ENCODE assay signal across 24 mouse cellular contexts in the genomic region with DNA sequence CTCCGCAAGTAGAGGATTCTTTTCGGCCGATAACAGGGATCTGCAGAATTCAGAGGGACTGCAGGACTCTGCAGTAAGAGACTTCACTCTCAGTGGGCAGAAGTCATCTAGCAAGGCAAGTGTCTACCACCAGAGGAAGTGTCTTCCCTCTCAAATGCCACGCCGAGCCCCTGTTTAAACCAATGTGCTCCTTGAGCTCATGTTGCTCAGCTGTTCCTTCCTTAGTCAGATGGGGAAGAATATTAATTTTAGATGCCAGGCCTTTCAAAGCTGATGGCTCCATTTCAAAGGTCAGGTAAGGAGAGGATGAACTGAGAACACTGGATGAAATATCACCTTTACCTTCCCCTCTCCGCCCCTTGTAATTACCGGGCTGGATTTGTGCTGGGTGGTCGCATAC. TPM values are rescaled to one million over a fixed set of nuclear protein-coding genes. Genes with fewer than 3 reads are reported as not detected.
DNase-seq lines count a peak whose midpoint lies in the region; ATAC-seq and TF ChIP-seq lines count a peak whose summit lies in the region.
"Had no signal": no experiment of that assay in that cellular context is flagged by ENCODE, and none has a peak within 500 bp of the region (broad histone marks: within the 10 kb centered on the region; RNA-seq: fewer than 3 reads in every experiment).

TSS of gene Mylk4 (minus strand) at position 139 of the 400 bp plus-strand sequence.

- no peak for ATAC-seq in embryonic facial prominence, embryonic 14.5 days (ENCODE audit: low read depth)
- no peak for ATAC-seq in liver, postnatal 0 days
- ATAC-seq: forebrain, embryonic 16.5 days; midbrain, embryonic 16.5 days had no signal

- no peaks in the 10 kb centered on the region for H3K27me3 ChIP-seq in embryonic facial prominence, embryonic 14.5 days (replicated peaks; ENCODE audit: control insufficient read depth, insufficient read depth, low read length)
- H3K27me3 ChIP-seq in embryonic facial prominence, embryonic 10.5 days (replicated peaks; ENCODE audit: low read depth, poor library complexity, severe bottlenecking): no peaks in the 10 kb centered on the region
- no peaks in the 10 kb centered on the region for H3K27me3 ChIP-seq in liver, postnatal 0 days (ENCODE audit: insufficient read depth, low read length)
- H3K27me3 ChIP-seq: hindbrain, embryonic 13.5 days; liver, embryonic 15.5 days had no signal

- no peak within 1 kb of the TSS for H3K27ac ChIP-seq in embryonic facial prominence, embryonic 14.5 days (replicated peaks; ENCODE audit: low read depth, low read length)
- no peak within 1 kb of the TSS for H3K27ac ChIP-seq in embryonic facial prominence, embryonic 10.5 days (replicated peaks)
- H3K27ac ChIP-seq in liver, postnatal 0 days (ENCODE audit: low read depth): no peak within 1 kb of the TSS
- H3K27ac ChIP-seq: forebrain, embryonic 10.5 days; hindbrain, embryonic 13.5 days; kidney, postnatal 0 days; left cerebral cortex, adult 2 months; liver, embryonic 15.5 days; macrophage; midbrain, embryonic 10.5 days; stomach, postnatal 0 days had no signal

- no peak for TF ChIP-seq EP300 in liver, postnatal 0 days (IDR thresholded peaks at IDR 0.05; ENCODE audit: low read depth)

- WGBS in embryonic facial prominence, embryonic 14.5 days: 78% methylated on average over 8 of the region's 8 CpGs
- 82% methylated on average over 8 of the region's 8 CpGs for WGBS in embryonic facial prominence, embryonic 10.5 days
- WGBS in liver, postnatal 0 days (ENCODE audit: insufficient replicate concordance): 68% methylated on average over 8 of the region's 8 CpGs

- DNase-seq in embryonic facial prominence, embryonic 14.5 days (ENCODE audit: low spot score): no peak
- DNase-seq in embryonic facial prominence, embryonic 10.5 days (ENCODE audit: low spot score): no peak
- no peak for DNase-seq in heart, postnatal 14 days
- DNase-seq in heart, adult 9 months (ENCODE audit: low spot score in 2 of 2): no peak
- DNase-seq in gastrocnemius, postnatal 4 days (ENCODE audit: low spot score in 2 of 2): no peak
- no peak for DNase-seq in cerebellum, adult 11 months
- DNase-seq in kidney, postnatal 4 days: no peak
- no peak for DNase-seq in liver, postnatal 0 days
- DNase-seq: adrenal gland, postnatal 25 days; cerebellum, adult 9-10 months; kidney, adult 18-20 months; liver had no signal

- H3K4me2 ChIP-seq in embryonic facial prominence, embryonic 14.5 days (ENCODE audit: low read depth, low read length): no peak within 1 kb of the TSS
- H3K4me2 ChIP-seq in liver, postnatal 0 days (ENCODE audit: low read depth, low read length): no peak within 1 kb of the TSS
- H3K4me2 ChIP-seq: hindbrain, embryonic 13.5 days; liver, embryonic 15.5 days had no signal

- no peak within 1 kb of the TSS for H3K9ac ChIP-seq in embryonic facial prominence, embryonic 14.5 days (ENCODE audit: low read depth, low read length)
- no peak within 1 kb of the TSS for H3K9ac ChIP-seq in liver, postnatal 0 days (replicated peaks)
- H3K9ac ChIP-seq: hindbrain, embryonic 13.5 days; liver, embryonic 15.5 days had no signal

- H3K4me1 ChIP-seq in embryonic facial prominence, embryonic 14.5 days (ENCODE audit: control insufficient read depth, insufficient read depth, low read length): no peaks in the 10 kb centered on the region
- H3K4me1 ChIP-seq in embryonic facial prominence, embryonic 10.5 days: no peaks in the 10 kb centered on the region
- H3K4me1 ChIP-seq in liver, postnatal 0 days (ENCODE audit: insufficient read depth): no peaks in the 10 kb centered on the region
- H3K4me1 ChIP-seq: hindbrain, embryonic 13.5 days; liver, embryonic 15.5 days; midbrain, embryonic 10.5 days had no signal

- no peak for TF ChIP-seq CTCF in liver, postnatal 0 days (IDR thresholded peaks at IDR 0.05; ENCODE audit: low read depth)

- no peak within 1 kb of the TSS for H3K4me3 ChIP-seq in embryonic facial prominence, embryonic 14.5 days (ENCODE audit: low read depth, low read length)
- H3K4me3 ChIP-seq in embryonic facial prominence, embryonic 10.5 days: no peak within 1 kb of the TSS
- H3K4me3 ChIP-seq in liver, postnatal 0 days (ENCODE audit: low read depth, low read length): no peak within 1 kb of the TSS
- H3K4me3 ChIP-seq: forebrain, embryonic 10.5 days; hindbrain, embryonic 13.5 days; left cerebral cortex, adult 2 months; liver, embryonic 15.5 days; midbrain, embryonic 10.5 days had no signal

- intact Hi-C loops in heart, postnatal 14 days (cut with DNase I): loop anchor here (10.0 kb wide), 1 partner anchor 989 kb away; no protein-coding TSS in a partner anchor

- H3K9me3 ChIP-seq in embryonic facial prominence, embryonic 14.5 days (ENCODE audit: control insufficient read depth, low read length): no peaks in the 10 kb centered on the region
- no peaks in the 10 kb centered on the region for H3K9me3 ChIP-seq in embryonic facial prominence, embryonic 10.5 days
- no peaks in the 10 kb centered on the region for H3K9me3 ChIP-seq in liver, postnatal 0 days (ENCODE audit: low read length)
- H3K9me3 ChIP-seq: forebrain, embryonic 10.5 days; hindbrain, embryonic 13.5 days; liver, embryonic 15.5 days; midbrain, embryonic 10.5 days had no signal

- no peaks in the 10 kb centered on the region for H3K36me3 ChIP-seq in embryonic facial prominence, embryonic 14.5 days (ENCODE audit: control insufficient read depth, insufficient read depth, low read length)
- H3K36me3 ChIP-seq in embryonic facial prominence, embryonic 10.5 days (replicated peaks): no peaks in the 10 kb centered on the region
- H3K36me3 ChIP-seq in liver, postnatal 0 days (replicated peaks; ENCODE audit: insufficient read depth, low read length): no peaks in the 10 kb centered on the region
- H3K36me3 ChIP-seq: forebrain, embryonic 10.5 days; hindbrain, embryonic 13.5 days; liver, embryonic 15.5 days; midbrain, embryonic 10.5 days had no signal

RNA-seq across cellular contexts. Expression of gene Mylk4, which starts in this region (rescaled TPM):
- polyA plus RNA-seq in embryonic facial prominence, embryonic 14.5 days (2014; fragmentation: Nextera tagmentation; extraction: Ambion mirVana): 14.4 and 22.8 TPM in 2 replicates
- polyA plus RNA-seq in embryonic facial prominence, embryonic 10.5 days (2016; fragmentation: Nextera tagmentation; extraction: Ambion mirVana): 0.02 TPM in 1 of 2 replicates, not detected in the other
- 100 to 1,000 TPM; 173 to 219 TPM for total RNA-seq in heart, postnatal 14 days (2021)
- 100 to 1,000 TPM; 214 to 236 TPM for total RNA-seq in gastrocnemius, postnatal 4 days (2021)
- polyA plus RNA-seq in liver, postnatal 0 days (2015; fragmentation: Nextera tagmentation; extraction: Ambion mirVana): 0.06 TPM in 1 of 2 replicates, not detected in the other
- total RNA-seq: common myeloid progenitor, adult 5-6 weeks had no signal
- polyA plus RNA-seq: forebrain, embryonic 10.5 days; forebrain, embryonic 16.5 days; macrophage; midbrain, embryonic 10.5 days; small intestine, adult 2 months had no signal

Comparison
In these comparisons a context has a peak if more than half of its experiments do, and no peak if none do; other contexts are left out.
1. RNA of gene Mylk4 (polyA plus RNA-seq): 14.4 to 22.8 TPM in embryonic facial prominence, embryonic 14.5 days; 0.02 TPM in embryonic facial prominence, embryonic 10.5 days and 0.06 TPM in liver, postnatal 0 days; every median in the first group is over 10 times any median in the second.